Mouse (Mus musculus) granulocyte monocyte progenitor cell, adult 5-6 weeks (primary cell): ENCODE results near the gene Clec2i. TPM values are rescaled to one million over a fixed set of nuclear protein-coding genes. Genes with fewer than 3 reads are reported as not detected.
"Not testable (repeated sequence)": the region's sequence is repeated elsewhere in the genome, so short reads cannot be mapped to it uniquely, and the experiment has no call there.

Experiments
- ATAC-seq: replicated peaks from 2 replicates; pipeline ENCODE4 v1.8.0; 2016; ENCODE audit warnings: mild to moderate bottlenecking, moderate TSS enrichment, inconsistent platforms; ENCODE audit not compliant: poor library complexity, severe bottlenecking
- total RNA-seq, 2 experiments: library from RNA; stranded (forward) in 1 of 2; stranded (reverse) in 1 of 2; fragments of 200-712, 200-1000 nt in 1 of 2; fragments of >200 nt in 1 of 2; fragmentation: Nextera tagmentation in 1 of 2; gene quantifications; 2 replicates each; pipeline ENCODE4 v1.2.3; 2014 to 2017

The Clec2i gene
- 4.2 and 4.6 TPM in 2 replicates for total RNA-seq (2014; fragmentation: Nextera tagmentation)
- total RNA-seq (2017), result 9.5 and 14.1 TPM in 2 replicates

DNA sequence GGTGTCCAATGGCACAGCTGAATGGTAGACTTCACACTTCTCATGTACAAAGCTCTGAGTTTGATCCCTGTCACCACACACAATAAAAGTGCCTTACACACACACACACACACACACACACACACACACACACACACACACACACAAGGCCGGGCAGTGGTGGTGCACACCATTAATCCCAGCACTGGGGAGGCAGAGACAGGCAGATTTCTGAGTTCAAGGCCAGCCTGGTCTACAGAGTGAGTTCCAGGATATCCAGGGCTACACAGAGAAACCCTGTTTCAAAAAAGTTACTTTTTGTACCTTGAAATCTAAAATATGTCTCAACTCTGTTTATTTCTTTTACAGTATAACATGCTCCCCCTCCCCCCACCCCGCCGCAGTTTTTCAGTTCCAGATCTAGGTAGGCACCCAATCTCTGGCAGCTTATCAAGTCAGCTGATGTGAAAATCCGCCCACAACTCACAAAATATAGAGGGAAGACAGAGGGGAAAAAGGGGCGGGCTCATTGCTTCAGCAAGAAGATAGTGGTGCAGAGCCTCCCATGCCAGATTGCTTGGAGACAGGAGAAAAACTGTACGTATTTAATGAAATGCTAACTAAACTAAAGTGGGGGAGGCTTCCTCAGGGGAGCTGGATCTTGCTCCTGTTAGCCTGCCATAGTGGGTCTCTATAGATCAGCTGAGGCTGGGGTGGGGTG, at the start of gene Clec2i:
Gene Clec2i (plus strand): TSS at position 498 of the 700 bp plus-strand sequence.
- ATAC-seq, result peak; percentile 56

DNA sequence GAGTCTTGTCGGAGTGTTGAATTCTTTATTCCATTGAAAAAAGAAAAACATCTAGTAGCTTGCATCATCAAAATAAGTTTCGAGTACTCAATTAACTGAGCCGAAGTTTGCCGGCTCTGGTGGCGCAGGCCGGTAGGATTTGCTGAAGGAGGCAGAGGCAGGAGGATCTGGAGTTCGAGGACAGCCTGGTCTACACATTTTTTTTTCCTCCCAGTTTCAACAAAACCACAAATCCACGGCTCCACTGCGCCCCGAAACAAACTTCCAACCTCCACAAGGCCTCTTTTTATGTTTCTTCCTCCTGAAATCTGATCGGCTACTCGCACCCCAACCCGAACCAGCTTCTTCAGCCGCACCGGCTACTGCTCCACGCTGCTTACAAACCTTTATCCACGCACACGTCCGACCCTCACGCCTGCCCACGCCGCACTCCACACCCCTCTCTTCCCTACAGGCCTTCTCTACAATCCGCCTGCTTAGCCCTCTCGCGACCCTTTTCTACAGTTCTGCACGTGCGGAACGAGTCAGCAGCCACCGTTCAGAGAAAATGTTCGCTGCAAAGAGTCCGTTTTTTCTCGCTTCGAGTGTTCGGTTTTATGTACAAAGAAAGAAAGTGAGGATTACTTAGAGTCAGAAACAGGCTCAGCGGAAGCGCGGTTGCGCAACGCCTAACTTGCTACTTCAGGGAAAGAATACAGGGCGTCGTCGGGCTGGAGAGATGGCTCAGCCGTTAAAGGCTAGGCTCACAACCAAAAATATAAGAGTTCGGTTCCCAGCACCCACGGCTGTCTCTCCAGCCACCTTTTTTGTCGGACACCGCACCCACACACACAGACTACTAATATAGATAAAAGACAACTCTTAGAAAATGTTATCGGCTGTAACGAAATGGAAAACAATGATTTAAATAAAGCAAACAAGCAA, 48.8 kb upstream of the Clec2i start:
- peak; percentile 15 for ATAC-seq

DNA sequence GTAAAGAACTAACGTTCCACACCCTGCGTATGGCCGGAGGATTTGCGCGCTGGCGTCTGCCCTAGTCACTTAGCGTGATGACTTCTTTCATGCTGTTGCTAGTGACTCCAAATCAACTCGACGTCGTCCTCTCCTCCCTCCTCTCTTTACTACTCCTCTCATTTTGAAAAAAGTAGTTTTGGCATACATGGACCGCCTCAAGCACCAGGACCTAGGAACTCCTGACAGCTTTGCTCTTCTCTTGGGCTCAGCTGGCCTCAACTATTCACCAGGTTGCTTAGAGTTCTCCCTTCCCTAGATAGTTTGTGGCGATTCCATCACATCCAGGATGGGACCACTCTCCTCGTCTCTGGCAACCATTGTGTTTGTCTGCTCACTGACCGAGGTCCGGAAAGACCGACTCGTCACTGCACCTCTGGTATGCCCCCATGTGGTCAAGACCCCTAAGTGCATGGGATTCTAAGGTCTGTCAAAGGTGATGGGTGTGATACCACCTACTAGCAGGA, 48.1 kb upstream of the Clec2i start:
- ATAC-seq, result peak; percentile 40

GRCm38 (mm10) chr6:128839921-128840320, 47.5 kb upstream of the Clec2i start:
- no peak for ATAC-seq

- ATAC-seq, result not testable (repeated sequence)
These were observed 46.7 kb upstream of the Clec2i start for GRCm38 (mm10) chr6:128840669-128841068.

GRCm38 (mm10) chr6:128841327-128842089, 45.9 kb upstream of the Clec2i start:
- ATAC-seq, result no peak

- ATAC-seq, result no peak
These were observed 44.9 kb upstream of the Clec2i start for GRCm38 (mm10) chr6:128842356-128842944.

DNA sequence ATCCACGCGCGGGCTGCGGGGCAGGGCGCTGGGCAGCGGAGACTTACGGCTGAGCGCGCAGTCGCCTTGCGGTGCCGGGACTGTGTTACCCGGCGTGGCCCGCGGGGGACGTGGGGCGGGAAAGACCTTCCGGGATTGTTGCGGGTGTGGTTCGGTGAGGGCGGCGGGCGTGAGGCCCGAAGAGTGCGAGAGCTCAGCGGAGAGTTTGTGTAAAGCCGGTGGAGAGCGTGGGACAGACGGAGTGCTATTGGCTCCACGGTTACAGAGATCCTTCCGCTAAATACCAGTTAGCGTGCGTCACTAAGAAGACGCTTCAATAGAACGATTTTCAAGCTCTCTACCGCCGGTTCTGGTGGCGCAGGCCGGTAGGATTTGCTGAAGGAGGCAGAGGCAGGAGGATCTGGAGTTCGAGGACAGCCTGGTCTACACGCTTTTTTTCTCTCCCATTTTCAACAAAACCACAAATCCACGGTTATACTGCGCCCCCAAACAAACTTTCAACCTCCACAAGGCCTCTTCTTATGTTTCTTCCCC, 44.4 kb upstream of the Clec2i start:
- peak; percentile 42 for ATAC-seq

DNA sequence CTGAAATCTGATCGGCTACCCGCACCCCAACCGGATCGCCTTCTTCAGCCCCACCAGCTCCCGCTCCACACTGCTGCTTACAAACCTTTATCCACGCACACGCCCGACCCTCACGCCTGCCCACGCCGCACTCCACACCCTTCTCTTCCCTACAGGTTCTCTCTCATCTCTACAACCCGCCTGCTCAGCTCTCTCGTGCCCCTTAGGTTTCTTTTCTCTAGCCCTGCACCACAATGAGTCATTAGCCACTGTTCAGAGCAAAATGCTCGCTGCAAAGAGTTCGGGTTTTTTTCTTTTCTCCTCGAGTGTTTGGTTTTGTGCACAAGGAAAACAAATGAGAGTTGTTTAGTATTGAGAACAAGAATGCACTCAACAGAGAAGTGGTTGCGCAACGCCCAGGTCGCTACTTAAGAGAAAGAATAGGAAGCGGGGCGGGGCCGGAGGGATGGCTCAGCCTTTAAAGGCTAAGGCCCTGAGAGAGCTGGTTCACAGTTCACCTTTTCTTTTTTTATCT, 43.9 kb upstream of the Clec2i start:
- peak; percentile 30 for ATAC-seq

- ATAC-seq, result peak; percentile 6; the same call in 1 of the 2 replicates
These were observed 43.3 kb upstream of the Clec2i start for GRCm38 (mm10) chr6:128844131-128844530.

DNA sequence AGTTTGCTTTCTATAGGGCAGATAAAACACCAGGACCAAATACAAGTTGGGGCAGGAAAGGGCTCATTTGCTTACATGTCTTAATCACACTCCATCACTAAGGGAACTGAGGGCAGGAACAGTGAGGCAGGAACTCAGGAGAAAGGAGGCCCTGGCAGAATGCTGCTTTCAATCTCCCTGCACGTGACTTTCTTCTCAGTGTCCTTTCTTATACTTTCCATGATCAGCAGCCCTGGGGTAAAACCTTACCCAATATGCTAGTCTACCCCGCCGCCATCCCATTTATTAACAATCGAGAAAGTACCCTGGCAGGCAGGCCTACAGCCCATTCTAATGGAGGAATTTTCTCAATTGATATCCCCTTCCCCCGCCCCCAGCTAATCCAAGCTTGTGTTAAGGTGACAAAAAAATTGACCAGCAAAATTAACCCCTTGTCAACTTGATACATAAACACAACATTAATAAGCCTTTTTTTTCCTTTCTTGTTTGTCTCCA, 42.8 kb upstream of the Clec2i start:
- ATAC-seq, result no peak

DNA sequence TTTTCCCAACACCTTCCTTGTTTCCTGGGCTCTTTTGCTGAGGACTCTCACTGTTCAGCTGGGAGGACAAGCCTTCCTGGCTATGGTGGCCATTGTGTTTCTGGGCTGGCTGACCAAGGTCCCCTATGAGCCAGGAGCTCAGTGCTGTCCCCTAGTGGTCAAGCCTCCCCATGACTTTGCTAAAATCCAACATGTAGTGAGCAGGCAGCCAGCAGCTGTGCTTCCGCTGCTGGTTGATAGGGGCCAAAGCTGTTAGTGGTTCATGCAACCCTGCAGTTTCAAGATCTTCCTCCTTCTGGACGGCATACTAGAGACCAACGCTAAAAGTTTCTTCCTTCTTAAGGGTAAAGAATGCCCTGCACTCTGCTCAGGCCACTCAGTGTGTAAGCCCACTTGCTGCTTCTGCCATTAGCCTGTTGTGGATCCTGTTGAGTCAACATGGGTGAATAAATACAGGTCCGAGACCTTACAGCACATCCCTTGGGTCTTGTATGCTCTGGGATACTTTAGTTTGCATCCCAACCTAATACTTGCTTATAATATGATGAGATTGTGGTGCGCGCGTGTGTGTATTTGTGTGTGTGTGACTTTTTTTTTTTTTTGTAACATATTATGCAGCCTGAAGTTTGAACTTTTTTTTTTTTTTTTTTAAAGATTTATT, 41.9 kb upstream of the Clec2i start:
- ATAC-seq, result peak; percentile 52

- no peak for ATAC-seq
These were observed 41.3 kb upstream of the Clec2i start for GRCm38 (mm10) chr6:128845998-128846542.

DNA sequence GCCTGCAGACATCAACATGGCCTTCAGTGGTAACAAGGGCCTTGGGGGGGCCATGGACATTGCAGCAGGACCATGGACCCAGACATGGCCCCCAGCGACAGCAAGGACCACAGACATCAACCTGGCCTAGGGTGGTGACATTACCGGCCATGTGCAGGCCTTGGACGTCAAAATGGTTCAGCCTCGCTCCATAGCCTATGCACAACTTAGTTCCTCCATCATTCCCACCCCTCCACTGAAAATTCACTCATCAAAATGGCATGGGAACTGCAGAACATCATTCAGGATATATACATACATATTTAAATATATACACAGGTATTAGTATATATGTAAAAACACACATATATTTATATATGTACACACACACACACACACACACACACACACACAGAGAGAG, 40.0 kb upstream of the Clec2i start:
- no peak for ATAC-seq

DNA sequence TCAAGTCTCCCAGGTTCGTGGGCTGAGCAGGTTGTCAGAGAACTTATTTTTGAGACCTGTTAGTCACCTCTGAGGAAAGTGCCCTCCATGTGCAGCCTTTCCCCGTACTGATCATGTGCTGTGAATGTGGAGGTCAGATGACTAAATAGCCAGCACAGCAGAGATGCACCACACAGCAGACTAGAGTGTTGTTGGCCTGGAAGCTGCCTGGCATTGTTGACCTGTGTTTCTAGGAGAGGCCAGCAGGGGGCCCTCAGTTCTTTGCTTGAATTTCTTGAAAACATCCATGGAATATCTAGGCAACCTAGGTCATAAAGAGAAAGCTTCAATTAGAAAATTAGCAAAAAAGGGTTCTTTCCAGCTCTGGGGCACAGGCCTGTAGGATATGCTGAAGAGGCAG, 37.5 kb upstream of the Clec2i start:
- ATAC-seq, result peak; percentile 20

- ATAC-seq, result no peak
These were observed 36.7 kb upstream of the Clec2i start for GRCm38 (mm10) chr6:128850671-128851070.

DNA sequence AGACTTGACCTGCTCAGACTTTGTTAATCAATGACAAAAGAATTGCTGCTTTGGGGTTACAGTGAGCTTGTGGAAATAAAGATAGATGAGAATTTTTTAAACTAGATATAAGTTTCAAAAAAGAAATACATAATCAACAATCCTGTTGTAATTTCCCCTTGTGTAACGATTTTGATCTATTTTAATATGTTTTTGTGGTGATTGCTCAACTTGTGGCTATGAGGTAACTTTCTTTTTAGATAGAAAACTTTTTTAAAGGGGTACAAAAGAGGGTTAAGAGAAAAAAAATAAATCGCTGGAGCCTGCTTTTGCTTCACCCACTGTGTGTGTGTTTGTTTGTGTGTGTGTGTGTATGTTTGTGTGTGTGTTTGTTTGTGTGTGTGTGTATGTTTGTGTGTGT, 36.2 kb upstream of the Clec2i start:
- ATAC-seq, result peak; percentile 18; the same call in 1 of the 2 replicates

DNA sequence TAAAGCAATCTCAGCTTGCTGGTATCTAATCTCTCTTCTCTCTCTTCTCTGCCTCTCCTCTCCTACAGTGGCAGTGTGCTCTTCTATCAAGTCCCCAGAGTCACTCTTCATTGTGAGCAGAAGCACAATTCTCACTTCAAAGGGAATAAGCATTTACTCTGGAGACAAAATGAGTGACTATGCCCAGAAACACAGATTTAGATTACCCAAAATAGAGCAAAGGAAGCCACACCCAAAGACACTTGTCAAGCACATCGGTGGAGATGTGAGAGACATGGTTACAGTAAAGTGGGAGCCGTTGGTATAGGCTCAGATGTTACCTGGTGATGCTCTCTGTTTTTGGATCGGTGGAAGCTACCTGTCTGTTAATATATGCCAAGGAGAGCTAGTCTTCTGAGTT, 34.6 kb upstream of the Clec2i start:
- no peak for ATAC-seq
